Mouse (Mus musculus) lung, postnatal 0 days (tissue): ENCODE measurements at regions not wholly inside any gene's neighbourhood (a gene's known extent, or its start where the extent isn't known, plus 50 kb on each side); places are given as distances from the start of the nearest gene placed in this dataset.

Source experiments
- CTCF ChIP-seq: IDR thresholded peaks from 2 replicates; pipeline ENCODE4 v1.5.1; 2016; ENCODE audit warnings: antibody characterized with exemption, mild to moderate bottlenecking
- EP300 ChIP-seq: IDR thresholded peaks from 2 replicates; pipeline ENCODE4 v1.6.1; 2016; ENCODE audit warnings: antibody characterized with exemption, mild to moderate bottlenecking, control low read depth

DNA sequence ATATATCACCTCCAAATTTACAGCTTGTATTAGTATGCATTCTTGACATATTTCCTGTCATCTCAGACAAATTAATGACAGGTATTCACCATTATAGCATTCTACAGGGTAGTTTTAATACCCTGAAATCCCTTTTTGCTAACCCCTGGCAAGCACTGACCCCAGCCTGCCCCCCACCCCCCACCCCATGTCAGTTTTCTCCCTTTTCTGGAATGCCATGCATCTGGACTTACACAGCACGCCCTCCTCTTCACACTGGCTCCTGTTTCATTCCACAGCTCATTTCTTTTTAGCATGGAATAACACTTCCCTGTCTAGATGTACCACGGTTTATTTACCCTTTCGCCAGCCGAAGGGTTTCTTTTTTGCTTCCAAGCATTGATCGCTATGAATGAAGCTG, 67.8 kb upstream of the Prelid3b start:
- TF ChIP-seq CTCF (no peak), EP300 (no peak)
